Mouse (Mus musculus): ENCODE measurements around the gene Zdhhc1. TPM values are rescaled to one million over a fixed set of nuclear protein-coding genes. Genes with fewer than 3 reads are reported as not detected.

Zdhhc1 gene
- 10 to 100 TPM; 12.8 to 13.6 TPM for total RNA-seq (2021)

GRCm38 (mm10) chr8:105496439-105497180, at the start of gene Zdhhc1:
Zdhhc1 (minus strand) TSS chr8:105496902.
- DNase-seq (ENCODE audit: low spot score), result peak; percentile 78
- intact Hi-C loops (cut with DNase I), result no loop called here

DNA sequence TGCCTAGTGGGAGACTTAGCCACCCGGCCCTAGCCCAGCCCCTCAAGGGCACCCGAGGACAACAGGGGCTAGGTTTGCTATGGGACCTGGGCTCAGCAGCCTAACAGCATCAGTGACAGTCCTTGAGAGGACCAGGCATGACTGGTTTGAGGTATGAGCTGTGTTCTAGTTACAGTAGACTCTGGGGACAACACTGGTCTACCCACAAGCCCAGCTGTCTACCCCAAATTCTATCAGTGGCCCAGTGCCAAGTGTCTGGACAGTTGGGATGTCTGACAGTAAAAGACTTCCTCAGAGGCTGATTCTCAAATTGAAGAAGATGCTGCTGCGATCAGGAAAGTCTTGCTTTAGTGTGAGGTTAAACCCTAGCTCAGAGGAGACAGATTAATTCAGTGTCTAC, 48.5 kb upstream of the Zdhhc1 start:
- intact Hi-C loops (cut with DNase I), result no loop called here
- no peak for DNase-seq (ENCODE audit: low spot score)

GRCm38 (mm10) chr8:105544544-105545205, 48.0 kb upstream of the Zdhhc1 start:
- intact Hi-C loops (cut with DNase I), result no loop called here
- peak; percentile 21 for DNase-seq (ENCODE audit: low spot score)

DNA sequence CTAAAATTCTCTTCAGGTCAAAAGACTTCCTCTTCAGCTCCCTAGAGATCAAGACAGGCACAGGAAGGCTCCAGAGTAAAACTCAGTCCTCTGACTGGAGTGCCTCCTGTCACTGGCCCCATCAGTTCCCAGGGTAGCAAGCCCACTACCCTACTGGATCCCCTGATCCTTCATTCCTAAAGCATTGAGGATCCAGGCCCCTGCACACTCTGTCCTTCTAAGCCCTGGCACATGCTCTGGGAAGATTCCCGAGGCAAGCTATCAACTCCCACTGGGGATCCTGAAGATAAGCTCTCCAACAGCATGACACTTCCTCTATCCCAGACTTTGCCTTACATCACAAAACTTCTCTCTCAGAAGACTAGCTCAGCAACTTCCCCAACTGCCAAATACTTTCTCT, 47.0 kb upstream of the Zdhhc1 start:
- intact Hi-C loops (cut with DNase I), result no loop called here
- DNase-seq (ENCODE audit: low spot score), result no peak

DNA sequence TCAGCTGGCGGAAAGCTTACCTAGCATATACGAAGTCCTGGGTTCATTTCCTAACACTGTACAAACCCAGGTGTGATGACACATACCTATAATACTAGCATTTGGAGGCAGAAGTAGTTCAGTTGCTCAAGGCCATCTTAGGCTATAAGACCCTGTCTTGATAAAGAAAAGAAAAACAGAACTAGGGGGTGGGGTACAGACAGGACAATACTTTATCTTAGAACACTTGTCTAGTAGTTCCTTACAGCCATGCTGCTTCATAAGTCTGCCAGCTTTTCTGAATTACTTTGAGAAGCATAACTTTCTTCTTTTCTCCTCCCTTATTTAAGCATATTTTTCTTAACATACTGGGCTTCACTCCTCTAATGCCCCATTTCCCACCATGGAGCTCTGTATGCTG, 46.1 kb upstream of the Zdhhc1 start:
- no peak for DNase-seq (ENCODE audit: low spot score)
- intact Hi-C loops (cut with DNase I), result no loop called here

DNA sequence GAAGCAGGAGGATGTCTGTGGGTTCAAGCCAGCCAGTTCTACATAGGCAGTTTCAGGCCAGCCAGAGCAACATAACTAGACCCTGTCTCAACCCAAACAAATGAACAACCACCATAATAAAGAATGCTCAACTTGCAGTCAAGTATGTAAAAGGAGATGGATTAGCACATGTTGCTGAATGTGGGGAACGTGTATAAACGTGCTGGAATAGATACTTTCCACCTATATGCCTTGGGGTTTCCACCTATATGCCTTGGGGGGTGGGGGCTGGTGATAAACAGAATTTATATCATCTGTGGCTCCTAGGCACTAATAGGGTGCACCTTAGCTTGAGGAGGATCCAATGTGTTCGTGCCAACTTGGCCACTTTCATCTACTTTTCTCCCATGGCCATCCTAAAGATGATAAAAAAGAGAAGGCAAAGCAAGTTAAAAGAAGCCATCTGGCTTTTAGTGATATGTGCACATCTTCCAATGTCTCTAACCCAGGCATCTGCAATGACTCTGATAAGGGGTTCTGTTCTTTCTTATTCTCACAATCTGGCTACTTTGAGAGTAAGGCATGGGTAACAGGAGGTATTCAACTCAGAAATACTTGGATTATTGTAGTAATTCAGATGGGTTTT, 45.4 kb upstream of the Zdhhc1 start:
- no peak for DNase-seq (ENCODE audit: low spot score)
- intact Hi-C loops (cut with DNase I), result no loop called here

DNA sequence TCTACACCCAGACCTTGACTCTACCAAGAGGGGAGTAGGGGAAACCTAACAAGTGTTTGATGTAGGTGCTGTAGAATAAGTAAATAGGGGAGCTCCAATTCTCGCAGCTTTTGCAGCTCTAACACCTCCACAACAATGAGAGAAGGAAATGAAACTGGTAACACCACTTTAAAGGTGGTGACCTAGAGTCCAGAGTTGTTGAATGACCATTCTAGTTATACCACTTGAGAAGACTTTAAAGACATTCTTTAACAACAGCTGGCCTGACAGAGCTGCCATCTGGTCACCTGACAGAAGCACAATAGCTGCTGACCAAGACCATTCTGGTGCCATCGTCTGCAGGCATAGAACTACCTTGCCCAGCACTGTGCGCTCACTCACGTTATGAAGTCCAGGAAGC, 42.2 kb upstream of the Zdhhc1 start:
- intact Hi-C loops (cut with DNase I), result no loop called here
- DNase-seq (ENCODE audit: low spot score), result no peak

GRCm38 (mm10) chr8:105537011-105537677, 40.4 kb upstream of the Zdhhc1 start:
- intact Hi-C loops (cut with DNase I), result no loop called here
- no peak for DNase-seq (ENCODE audit: low spot score)

GRCm38 (mm10) chr8:105536546-105536945, 39.8 kb upstream of the Zdhhc1 start:
- intact Hi-C loops (cut with DNase I), result no loop called here
- DNase-seq (ENCODE audit: low spot score), result no peak

- no peak for DNase-seq (ENCODE audit: low spot score)
- intact Hi-C loops (cut with DNase I), result loop anchor here (2.0 to 5.0 kb wide), 3 partner anchors 15 to 52 kb away; partner anchors contain the start of gene Hsd11b2
Observed at GRCm38 (mm10) chr8:105533892-105534329, 37.2 kb upstream of the Zdhhc1 start.

DNA sequence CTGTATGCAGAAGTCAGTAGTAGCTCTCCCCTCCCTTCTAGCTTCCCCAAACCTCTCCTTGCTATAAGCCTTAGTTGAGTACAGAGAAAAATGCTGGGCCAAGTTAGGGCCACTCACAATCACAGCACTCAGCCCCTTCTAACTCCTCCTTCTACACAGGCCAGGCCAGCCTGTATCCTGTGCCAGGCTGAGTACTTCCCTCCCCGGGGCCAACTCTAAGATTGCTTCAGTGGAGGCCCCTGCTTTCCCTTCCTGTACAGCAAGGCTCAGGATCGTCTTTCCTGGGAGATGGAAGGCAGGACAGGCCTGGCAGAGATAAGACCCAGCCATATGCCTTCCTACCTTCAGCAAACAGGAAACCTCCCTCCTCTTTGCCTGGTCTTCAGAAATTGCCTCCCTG, 36.7 kb upstream of the Zdhhc1 start:
- intact Hi-C loops (cut with DNase I), result loop anchor here (2.0 to 5.0 kb wide), 2 partner anchors 15 to 51 kb away; partner anchors contain the start of gene Hsd11b2
- DNase-seq (ENCODE audit: low spot score), result no peak

DNA sequence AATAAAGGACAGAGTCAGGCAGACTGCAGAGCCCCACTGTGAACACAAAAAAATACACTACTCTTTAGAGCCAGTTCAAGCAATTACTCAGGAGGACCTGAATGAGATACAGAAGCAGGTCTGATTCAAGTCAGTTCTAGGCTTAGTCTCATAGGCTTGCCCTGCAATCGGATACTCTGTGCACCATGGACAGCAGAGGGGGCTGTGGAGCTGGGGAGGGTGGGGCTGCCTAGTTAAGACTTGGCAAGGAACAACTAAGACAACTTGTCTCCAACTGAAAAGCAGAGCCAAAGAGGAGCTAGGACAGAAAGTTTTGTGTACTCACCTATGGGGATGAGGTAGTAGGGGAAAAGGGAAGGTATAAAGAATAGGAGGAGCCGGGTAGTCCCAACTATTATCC, 35.1 kb upstream of the Zdhhc1 start:
- intact Hi-C loops (cut with DNase I), result loop anchor here (2.0 to 5.0 kb wide), 2 partner anchors 13 to 49 kb away; partner anchors contain the start of gene Hsd11b2
- peak; percentile 47 for DNase-seq (ENCODE audit: low spot score)

- intact Hi-C loops (cut with DNase I), result no loop called here
- DNase-seq (ENCODE audit: low spot score), result no peak
Observed at GRCm38 (mm10) chr8:105529271-105529670, 32.6 kb upstream of the Zdhhc1 start.

DNA sequence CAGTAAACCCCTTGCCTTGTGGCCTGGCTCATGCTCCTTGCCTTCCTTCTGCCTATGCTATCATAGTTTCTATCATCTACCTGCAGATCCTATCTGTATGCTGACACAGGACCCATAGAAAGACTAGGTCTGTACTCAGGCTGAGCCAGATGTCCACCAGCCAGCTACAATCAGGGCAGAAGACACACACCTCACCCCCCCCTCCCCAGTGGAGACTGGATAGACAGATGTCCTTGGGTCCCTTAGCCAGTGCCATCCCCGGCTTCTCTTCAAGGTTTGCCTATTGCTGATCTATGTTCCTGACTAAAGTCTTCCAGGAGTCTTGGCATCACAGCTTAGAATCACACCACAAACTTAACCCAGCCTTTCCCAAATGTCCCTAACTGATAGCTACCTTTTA, 31.5 kb upstream of the Zdhhc1 start:
- intact Hi-C loops (cut with DNase I), result no loop called here
- no peak for DNase-seq (ENCODE audit: low spot score)

GRCm38 (mm10) chr8:105527110-105527509, 30.4 kb upstream of the Zdhhc1 start:
- DNase-seq (ENCODE audit: low spot score), result no peak
- intact Hi-C loops (cut with DNase I), result no loop called here

DNA sequence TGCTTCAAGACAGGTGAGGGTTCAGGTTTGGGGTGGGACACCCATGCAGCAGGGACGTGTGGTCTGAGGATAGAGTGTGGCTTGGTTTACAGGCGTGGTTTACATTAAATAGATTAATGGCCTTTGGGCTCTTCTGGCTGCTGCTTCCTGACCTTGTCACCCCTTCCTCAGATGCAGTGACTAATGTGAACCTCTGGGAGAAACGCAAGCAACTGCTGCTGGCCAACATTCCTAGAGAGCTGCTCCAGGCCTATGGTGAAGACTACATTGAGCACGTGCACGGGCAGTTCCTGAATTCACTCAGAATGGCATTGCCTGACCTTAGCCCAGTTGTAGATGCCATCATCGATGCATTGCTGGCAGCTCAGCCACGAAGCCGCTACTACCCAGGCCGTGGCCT, 26.2 kb upstream of the Zdhhc1 start:
- no peak for DNase-seq (ENCODE audit: low spot score)
- intact Hi-C loops (cut with DNase I), result no loop called here

DNA sequence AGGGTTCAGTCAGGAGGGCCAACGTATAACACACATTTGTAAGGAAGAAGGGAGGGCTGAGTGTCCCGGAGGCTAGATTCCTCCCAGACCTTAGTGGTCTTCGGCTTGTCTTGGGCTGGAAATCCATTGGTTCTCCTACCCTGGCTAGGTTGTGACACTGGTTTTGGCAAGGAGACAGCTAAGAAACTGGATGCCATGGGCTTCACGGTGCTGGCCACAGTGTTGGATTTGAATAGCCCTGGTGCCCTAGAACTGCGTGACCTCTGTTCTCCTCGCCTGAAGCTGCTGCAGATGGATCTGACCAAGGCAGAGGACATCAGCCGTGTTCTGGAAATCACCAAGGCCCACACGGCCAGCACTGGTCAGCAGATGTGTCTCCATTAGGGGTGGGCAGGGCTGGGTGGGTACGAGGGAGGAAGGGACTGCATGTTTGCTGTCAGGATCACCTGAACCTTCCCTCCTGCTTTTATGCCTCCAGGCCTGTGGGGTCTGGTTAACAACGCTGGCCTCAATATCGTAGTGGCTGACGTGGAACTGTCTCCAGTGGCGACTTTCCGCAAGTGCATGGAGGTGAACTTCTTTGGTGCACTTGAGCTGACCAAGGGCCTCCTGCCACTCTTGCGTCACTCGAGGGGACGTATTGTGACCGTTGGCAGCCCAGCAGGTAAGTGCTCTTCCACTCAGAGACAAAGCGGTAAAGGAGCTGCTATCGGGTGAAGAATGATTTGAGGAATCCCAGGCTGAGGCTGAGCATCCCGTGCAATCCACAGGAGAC, 25.5 kb upstream of the Zdhhc1 start:
- intact Hi-C loops (cut with DNase I), result no loop called here
- no peak for DNase-seq (ENCODE audit: low spot score)

DNA sequence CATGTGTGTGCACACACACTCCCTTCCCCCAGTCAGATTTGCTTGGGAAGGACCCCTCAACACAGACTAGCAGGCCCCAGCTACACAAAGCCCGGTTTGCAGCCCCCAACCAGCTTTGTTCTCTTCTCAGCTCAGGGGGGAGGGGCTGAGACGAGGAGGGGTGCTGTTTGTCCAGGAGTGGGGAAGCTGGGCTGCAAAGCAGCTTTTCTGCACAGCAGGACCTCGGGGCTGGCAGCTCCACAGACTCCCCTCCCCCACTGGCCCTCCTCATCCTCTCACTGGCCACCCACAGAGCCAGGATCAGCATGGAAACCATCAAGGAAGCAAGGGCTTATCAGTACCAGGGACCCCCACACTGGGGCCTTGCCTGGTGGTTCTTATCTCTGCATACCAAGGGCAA, 24.4 kb upstream of the Zdhhc1 start:
- intact Hi-C loops (cut with DNase I), result no loop called here
- no peak for DNase-seq (ENCODE audit: low spot score)

DNA sequence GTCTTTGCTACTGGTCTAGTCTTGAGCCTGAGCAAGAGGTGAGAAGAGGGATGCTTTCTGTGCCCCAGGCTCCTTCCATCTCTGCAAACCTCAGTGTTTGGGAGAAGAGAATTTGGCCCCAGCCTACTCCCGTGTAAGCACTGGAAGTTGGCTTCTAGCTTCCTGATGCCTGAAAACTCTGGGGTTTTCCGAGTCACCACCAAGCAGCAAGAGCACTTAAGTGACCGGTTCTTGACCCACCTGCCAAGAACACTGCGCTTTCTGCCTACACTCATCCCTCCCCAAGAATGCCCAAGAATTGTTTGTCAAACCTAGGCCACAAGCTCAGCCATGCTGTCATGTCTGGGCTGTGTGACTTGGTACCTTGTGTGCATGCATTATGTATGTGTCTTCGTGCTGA, 23.8 kb upstream of the Zdhhc1 start:
- intact Hi-C loops (cut with DNase I), result no loop called here
- no peak for DNase-seq (ENCODE audit: low spot score)

DNA sequence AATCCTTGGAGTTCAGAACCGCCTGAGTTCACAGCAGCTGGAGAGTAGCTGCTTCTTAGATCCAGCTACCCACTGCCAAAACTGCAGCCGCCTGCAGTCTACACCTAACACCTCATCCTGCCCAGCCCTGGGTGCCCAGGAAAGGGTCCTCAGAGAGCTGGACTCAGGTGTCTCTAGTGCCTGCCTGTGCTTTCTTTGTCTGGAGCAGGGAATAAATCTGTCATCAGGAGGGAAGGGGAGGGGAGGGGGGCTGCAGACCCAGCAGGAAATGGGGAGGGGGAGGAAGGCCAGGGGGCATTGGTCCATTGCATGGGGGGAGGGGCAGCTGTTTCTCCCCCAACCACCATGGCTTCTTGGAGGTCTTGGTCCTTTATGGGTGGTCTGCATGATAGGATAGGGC, 22.9 kb upstream of the Zdhhc1 start:
- intact Hi-C loops (cut with DNase I), result loop anchor here (2.0 to 5.0 kb wide), 2 partner anchors 13 to 37 kb away; no protein-coding TSS in a partner anchor
- no peak for DNase-seq (ENCODE audit: low spot score)
